Mouse (Mus musculus) brain, embryonic 14.5 days (tissue): ENCODE data around the gene Fignl1. TPM values are rescaled to one million over a fixed set of nuclear protein-coding genes. Genes with fewer than 3 reads are reported as not detected.

Experiments used
- DNase-seq: peaks from one replicate; pipeline ENCODE4 v3.0.0-alpha.2; 2011; ENCODE audit warnings: low read depth
- CTCF ChIP-seq: fragments of 200-500 bp; IDR thresholded peaks from 2 replicates; pipeline ENCODE4 v1.5.1; 2012; ENCODE audit warnings: inconsistent platforms, mild to moderate bottlenecking, moderate library complexity, borderline replicate concordance; ENCODE audit not compliant: insufficient read depth, insufficient read length; ENCODE audit errors: extremely low read depth
- POLR2A ChIP-seq: fragments of 200-500 bp; IDR thresholded peaks from 2 replicates; pipeline ENCODE4 v1.6.1; 2012; ENCODE audit warnings: mild to moderate bottlenecking, inconsistent platforms, borderline replicate concordance; ENCODE audit not compliant: poor library complexity, insufficient read depth, insufficient read length, severe bottlenecking; ENCODE audit errors: extremely low read depth
- polyA plus RNA-seq: library from polyadenylated mRNA; depleted of rRNA; stranded (reverse); fragments of >200 nt; gene quantifications from 2 replicates; pipeline ENCODE4 v1.2.3, GENCODE M21; 2012; rRNA removed

Gene Fignl1
- 8.7 and 11.4 TPM in 2 replicates for polyA plus RNA-seq

- peak; percentile 98 for DNase-seq
- TF ChIP-seq CTCF, result peak; percentile 53
- TF ChIP-seq POLR2A, result peak; percentile 34; the same call in 1 of the 2 replicates
These were observed at the start of gene Fignl1 for GRCm38 (mm10) chr11:11808820-11809403. Gene Fignl1, minus strand, starts transcription at chr11:11808962.

- no peak for TF ChIP-seq POLR2A
- DNase-seq, result no peak
These were observed 48.2 kb upstream of the Fignl1 start for GRCm38 (mm10) chr11:11856959-11857358.

- no peak for TF ChIP-seq CTCF
- TF ChIP-seq POLR2A, result no peak
- DNase-seq, result peak; percentile 84
These were observed 46.9 kb upstream of the Fignl1 start for GRCm38 (mm10) chr11:11855685-11856131.

- DNase-seq, result peak; percentile 77
- no peak for TF ChIP-seq CTCF
- TF ChIP-seq POLR2A, result no peak
These were observed 46.4 kb upstream of the Fignl1 start for GRCm38 (mm10) chr11:11855061-11855672.

GRCm38 (mm10) chr11:11853731-11854461 is 45.1 kb upstream of the Fignl1 start:
- no peak for TF ChIP-seq CTCF
- TF ChIP-seq POLR2A, result no peak
- DNase-seq, result no peak

- TF ChIP-seq POLR2A (no peak), CTCF (no peak)
- no peak for DNase-seq
These were observed 43.3 kb upstream of the Fignl1 start for GRCm38 (mm10) chr11:11851957-11852505.

- DNase-seq, result no peak
- TF ChIP-seq CTCF (no peak), POLR2A (no peak)
These were observed 41.9 kb upstream of the Fignl1 start for GRCm38 (mm10) chr11:11850476-11851267.

GRCm38 (mm10) chr11:11849513-11850311 is 41.0 kb upstream of the Fignl1 start:
- TF ChIP-seq CTCF (no peak), POLR2A (no peak)
- no peak for DNase-seq

- DNase-seq, result no peak
- no peak for TF ChIP-seq CTCF
- TF ChIP-seq POLR2A, result no peak
These were observed 39.7 kb upstream of the Fignl1 start for GRCm38 (mm10) chr11:11848467-11848866.

GRCm38 (mm10) chr11:11845044-11845443 is 36.3 kb upstream of the Fignl1 start:
- TF ChIP-seq POLR2A (no peak), CTCF (no peak)
- DNase-seq, result no peak

GRCm38 (mm10) chr11:11844367-11844971 is 35.7 kb upstream of the Fignl1 start:
- peak; percentile 31; the same call in 1 of the 2 replicates for TF ChIP-seq CTCF
- no peak for TF ChIP-seq POLR2A
- peak; percentile 69 for DNase-seq
